Mouse (Mus musculus): Measurements from ENCODE around the gene Wwc1. TPM values are rescaled to one million over a fixed set of nuclear protein-coding genes. Genes with fewer than 3 reads are reported as not detected.

The Wwc1 gene
- polyA plus RNA-seq (2015; fragmentation: Nextera tagmentation; extraction: Ambion mirVana): 13.2 and 18.1 TPM in 2 replicates

DNA sequence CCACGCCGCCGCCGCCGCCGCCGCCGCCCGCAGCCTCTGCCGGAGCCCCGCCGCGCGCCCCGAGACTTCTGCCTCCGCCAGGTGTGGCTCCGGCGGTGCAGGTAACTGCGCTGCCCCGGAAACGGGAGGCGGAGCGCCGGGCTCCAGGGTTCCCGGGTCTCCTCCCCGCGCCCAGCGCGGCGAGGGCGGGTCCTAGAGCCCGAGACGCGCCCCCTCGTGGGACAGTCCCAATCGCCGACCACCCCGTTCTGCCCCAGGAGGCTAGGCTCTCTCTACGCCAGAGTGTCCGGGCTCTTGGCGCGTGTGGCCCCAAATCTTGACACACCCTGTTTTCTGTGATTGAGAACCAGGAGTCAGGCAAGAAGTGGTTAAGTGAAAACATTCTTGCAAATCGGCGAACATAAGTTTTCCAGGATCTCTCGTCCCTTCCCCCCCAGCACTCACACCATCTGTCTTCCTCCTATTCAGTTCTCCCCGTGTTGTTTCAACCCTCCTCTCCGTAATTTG is at the start of gene Wwc1:
Gene Wwc1, minus strand, starts transcription at position 117 of the 507 bp plus-strand sequence.
- Histone ChIP-seq H3K9me3 (no peaks in the 10 kb centered on the region), H3K36me3 (replicated peaks) (no peaks in the 10 kb centered on the region), H3K4me1 (peaks cover 28% of the 10 kb centered on the region), H3K4me2 (peak within 1 kb of the TSS; percentile 73), H3K27me3 (replicated peaks) (0 out of 2 replicates have a peak, but pooled peaks cover 3% of the 10 kb centered on the region), H3K27ac (peak within 1 kb of the TSS; percentile 46; the same call in 1 of the 2 replicates), H3K9ac (peak within 1 kb of the TSS; percentile 77), H3K4me3 (peak within 1 kb of the TSS; percentile 70)
- under 1% methylated on average over 47 of the region's 47 CpGs for WGBS
- peak; percentile 72 for ATAC-seq (replicated peaks)

DNA sequence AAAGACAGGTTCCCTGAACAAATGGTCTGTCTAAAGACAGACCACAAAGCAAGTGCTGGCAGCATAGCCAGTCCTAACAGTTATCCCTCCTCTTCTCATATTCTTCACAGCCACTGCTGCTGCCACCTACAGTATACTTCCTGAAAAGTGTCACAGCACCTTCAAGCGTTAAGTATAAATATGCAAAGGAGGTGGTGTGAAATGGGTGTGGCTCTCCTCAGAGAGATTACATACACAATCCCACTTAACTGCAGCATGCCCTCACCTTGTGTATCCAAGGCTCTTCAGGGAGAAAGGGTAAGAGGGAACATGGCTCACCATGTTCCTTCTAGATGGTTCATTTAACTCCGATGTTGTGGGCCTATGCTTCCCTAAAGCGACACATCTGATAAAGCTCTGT is 39.7 kb upstream of the Wwc1 start:
- 79% methylated on average over 3 of the region's 3 CpGs for WGBS

DNA sequence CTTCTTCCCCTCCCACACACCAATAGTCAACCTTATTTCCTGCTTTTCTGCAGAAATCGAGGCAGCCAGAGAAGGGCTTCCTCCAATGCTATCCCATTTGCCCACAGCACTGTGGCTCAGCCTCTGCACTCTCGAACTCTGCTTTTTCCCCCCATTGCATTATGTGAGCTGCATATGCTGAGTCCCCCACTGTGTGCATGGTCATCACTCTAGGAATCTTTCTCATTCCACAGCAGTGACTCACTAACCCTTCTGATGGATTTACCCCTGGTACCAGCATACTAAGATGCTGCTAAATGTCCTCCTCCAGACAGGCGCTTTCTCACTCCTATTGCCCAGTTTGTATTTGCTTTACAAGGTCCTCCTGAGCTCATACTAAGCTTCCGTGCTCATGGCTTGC is 32.9 kb upstream of the Wwc1 start:
- Histone ChIP-seq H3K4me3 (no peak overlapping the region), H3K4me2 (no peak overlapping the region), H3K36me3 (replicated peaks) (peaks cover 4% of the 10 kb centered on the region; the same call in 1 of the 2 replicates), H3K27ac (no peak overlapping the region), H3K9me3 (no peaks in the 10 kb centered on the region), H3K27me3 (replicated peaks) (no peaks in the 10 kb centered on the region), H3K4me1 (no peaks in the 10 kb centered on the region), H3K9ac (no peak overlapping the region)
- 80% methylated on average over 4 of the region's 4 CpGs for WGBS
- no peak for ATAC-seq (replicated peaks)

More for the DNA sequence above, 39.7 kb upstream of the Wwc1 start:
- Histone ChIP-seq H3K9ac (no peak overlapping the region), H3K4me2 (no peak overlapping the region), H3K36me3 (replicated peaks) (peaks cover 31% of the 10 kb centered on the region), H3K4me3 (no peak overlapping the region), H3K27me3 (replicated peaks) (no peaks in the 10 kb centered on the region), H3K9me3 (0 out of 2 replicates have a peak, but pooled peaks cover 3% of the 10 kb centered on the region), H3K27ac (no peak overlapping the region), H3K4me1 (no peaks in the 10 kb centered on the region)
- no peak for ATAC-seq (replicated peaks)

DNA sequence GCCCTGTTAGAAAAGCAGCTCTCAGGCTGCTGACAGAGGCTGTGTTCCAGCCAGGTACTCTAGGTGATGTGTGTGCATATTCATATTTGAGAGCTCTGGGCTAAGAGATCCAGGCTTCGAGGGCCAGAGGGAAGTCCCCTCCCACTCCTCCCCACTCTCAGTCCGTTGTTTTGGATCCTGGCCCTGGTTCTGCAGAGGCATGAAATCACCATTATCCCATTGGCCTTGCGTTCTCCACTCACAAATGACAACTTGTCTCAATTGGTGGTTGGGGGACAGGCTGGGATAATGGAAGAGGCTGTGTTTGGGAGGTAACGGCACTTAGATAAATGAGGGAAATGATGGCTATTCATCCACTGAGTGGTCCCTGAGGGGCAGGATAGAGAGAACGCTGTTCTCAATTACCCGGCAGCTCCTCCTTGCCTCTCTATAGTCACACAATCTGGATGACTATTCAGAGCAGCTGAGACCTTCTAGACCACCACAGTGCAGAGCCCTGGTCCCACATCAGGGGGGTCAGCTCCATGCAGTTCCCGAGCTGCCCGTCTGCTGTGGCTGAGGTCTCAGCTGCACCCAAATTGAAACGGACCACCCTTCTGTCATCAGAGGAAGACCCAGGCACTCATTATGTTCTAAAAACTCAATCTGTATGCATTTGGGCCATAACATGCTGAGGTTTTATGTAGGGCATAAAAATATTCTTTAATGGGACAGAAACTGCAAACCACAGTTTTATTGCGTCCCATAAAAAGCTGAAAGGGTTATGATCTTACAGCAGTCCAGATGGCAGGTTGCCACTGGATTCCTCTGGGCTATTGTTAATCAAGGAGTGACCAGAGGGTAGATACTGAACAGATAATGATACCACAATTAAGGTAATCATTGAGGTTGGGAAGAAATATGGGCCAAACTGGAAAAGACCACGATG is 29.2 kb upstream of the Wwc1 start:
- no peaks in the 10 kb centered on the region for H3K9me3 ChIP-seq
- H3K9ac ChIP-seq: no peak overlapping the region
- H3K4me2 ChIP-seq: no peak overlapping the region
- no peaks in the 10 kb centered on the region for H3K4me1 ChIP-seq
- 43% methylated on average over 11 of the region's 11 CpGs for WGBS
- H3K36me3 ChIP-seq (replicated peaks): peaks cover 10% of the 10 kb centered on the region; the same call in 1 of the 2 replicates
- peak; percentile 60 for ATAC-seq (replicated peaks)
- H3K27me3 ChIP-seq (replicated peaks): no peaks in the 10 kb centered on the region
- H3K4me3 ChIP-seq: no peak overlapping the region
- H3K27ac ChIP-seq: no peak overlapping the region

DNA sequence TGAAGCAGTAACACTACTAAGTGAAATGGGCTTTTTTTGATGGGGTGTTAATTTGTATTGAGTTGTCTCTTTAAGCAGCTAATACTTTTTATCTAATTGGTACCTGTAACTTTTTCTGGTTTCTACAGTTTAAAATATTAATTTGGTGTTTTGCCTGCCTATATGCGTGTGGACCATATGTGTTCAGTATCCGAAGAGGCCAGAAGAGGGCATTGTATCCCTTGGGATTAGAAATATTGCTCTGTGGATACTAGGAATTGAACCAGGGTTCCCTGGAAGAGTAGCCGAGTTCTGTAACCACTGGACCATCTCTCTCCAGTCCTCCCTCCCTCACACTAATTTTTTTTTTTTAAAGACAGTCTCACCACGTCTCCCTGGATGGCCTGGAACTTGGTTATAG is 22.6 kb upstream of the Wwc1 start:
- Histone ChIP-seq H3K27ac (no peak overlapping the region), H3K9ac (no peak overlapping the region), H3K36me3 (replicated peaks) (peaks cover 4% of the 10 kb centered on the region; the same call in 1 of the 2 replicates), H3K4me2 (no peak overlapping the region), H3K9me3 (no peaks in the 10 kb centered on the region), H3K4me3 (no peak overlapping the region), H3K27me3 (replicated peaks) (no peaks in the 10 kb centered on the region; the same call in 1 of the 2 replicates), H3K4me1 (peaks cover 27% of the 10 kb centered on the region)
- ATAC-seq (replicated peaks): no peak
- WGBS: 54% methylated on average over 4 of the region's 4 CpGs

DNA sequence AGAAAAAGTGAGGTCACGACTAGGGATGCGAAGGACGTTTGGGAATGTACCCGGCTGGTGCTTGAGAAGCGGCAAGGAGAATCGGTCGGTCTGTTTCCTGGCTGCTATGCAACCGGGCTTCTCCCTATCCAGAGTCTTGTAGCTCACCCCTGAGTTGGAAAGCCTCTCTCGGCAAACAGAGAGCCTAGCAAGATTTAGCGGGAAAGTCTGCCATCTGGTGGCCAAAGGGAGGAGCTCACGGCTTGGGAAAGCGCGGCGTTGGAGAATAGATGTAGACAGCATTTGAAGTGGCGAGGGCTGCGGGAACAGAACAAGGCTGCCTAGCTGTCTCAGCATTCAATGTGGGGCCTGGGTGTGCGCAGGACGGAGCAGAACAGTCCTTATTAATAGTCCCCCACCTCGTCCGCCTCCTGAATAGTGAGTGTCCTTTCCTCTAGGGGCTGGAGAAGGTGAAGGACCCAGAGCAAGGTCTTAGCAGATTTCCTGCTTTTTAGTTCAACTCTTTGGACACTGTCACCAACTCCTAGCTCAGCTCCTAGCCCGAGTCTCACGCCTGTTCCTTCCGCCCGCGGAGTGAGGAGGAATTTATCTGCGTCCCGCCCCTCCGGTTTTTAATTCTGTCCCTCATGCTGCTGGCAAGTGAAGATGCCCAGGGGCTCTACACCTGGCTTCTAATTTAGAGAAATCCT is 21.1 kb upstream of the Wwc1 start:
- H3K4me3 ChIP-seq: peak overlapping the region; percentile 19; the same call in 1 of the 2 replicates
- peak overlapping the region; percentile 48; the same call in 1 of the 2 replicates for H3K27ac ChIP-seq
- H3K9ac ChIP-seq: 0 out of 2 replicates have a peak overlapping the region, but pooled peaks have one; percentile 2
- H3K9me3 ChIP-seq: no peaks in the 10 kb centered on the region
- peak; percentile 89 for ATAC-seq (replicated peaks)
- H3K36me3 ChIP-seq (replicated peaks): no peaks in the 10 kb centered on the region; the same call in 1 of the 2 replicates
- H3K4me1 ChIP-seq: peaks cover 27% of the 10 kb centered on the region
- peak overlapping the region; percentile 46 for H3K4me2 ChIP-seq
- H3K27me3 ChIP-seq (replicated peaks): no peaks in the 10 kb centered on the region; the same call in 1 of the 2 replicates
- 6% methylated on average over 28 of the region's 28 CpGs for WGBS

DNA sequence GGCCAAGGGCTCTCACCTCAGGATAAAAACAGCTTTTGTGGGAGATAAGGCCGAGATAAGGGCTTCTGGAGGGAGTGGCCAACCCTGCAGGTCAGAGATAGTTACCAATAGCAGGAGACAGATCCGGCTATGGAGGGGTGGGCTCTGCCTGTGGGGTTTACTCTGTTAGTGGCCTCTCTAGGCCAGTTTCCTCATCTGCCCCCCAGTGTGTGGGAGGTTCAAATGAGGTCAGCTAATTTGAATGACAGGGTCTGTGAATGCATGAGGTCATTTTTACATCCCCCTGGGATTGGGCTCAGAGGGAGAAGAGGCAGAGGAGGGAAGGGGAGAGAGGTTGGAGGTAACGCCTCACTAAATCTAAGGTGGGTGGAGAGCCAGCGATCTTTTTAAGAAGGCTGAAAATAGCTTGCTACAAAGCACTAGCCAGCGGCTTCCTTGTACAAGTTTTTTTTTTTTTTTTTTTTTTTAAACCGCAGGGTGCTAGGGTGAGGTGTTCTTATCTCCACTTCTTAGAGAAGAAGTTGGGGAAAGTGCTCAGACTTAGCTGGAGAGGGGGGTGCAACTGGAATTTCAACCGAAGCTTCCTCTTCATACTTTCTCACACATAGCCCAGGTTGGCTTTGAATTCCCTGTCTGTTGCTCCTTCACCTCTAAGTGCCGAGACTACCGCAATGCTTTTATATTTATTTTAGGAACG is 20.4 kb upstream of the Wwc1 start:
- Histone ChIP-seq H3K9me3 (no peaks in the 10 kb centered on the region), H3K4me1 (peaks cover 27% of the 10 kb centered on the region), H3K36me3 (replicated peaks) (no peaks in the 10 kb centered on the region), H3K4me2 (peak overlapping the region; percentile 46), H3K27ac (peak overlapping the region; percentile 26; the same call in 1 of the 2 replicates), H3K4me3 (peak overlapping the region; percentile 19; the same call in 1 of the 2 replicates), H3K27me3 (replicated peaks) (no peaks in the 10 kb centered on the region; the same call in 1 of the 2 replicates), H3K9ac (no peak overlapping the region)
- ATAC-seq (replicated peaks): peak; percentile 6; the same call in 1 of the 2 replicates
- 4% methylated on average over 10 of the region's 10 CpGs for WGBS

DNA sequence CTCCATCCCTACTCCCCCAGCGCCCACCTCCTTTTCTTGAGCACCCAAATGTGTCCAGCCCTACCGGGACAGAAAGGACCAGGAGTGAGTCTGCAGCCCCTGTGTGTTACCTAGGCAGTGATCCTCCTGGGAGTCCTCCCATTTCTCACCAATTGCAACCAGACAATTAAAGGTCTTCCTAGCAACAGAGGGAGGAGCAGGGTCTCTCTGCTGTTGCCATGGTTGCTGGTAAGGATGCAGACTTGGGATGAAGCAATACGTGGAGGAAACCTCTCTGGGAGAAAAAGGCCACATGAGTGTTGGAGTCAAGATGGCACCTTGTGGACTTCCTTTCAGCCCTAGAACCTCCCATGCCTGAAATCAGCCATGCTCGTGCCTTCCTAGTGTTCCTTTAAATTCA is 19.7 kb upstream of the Wwc1 start:
- Histone ChIP-seq H3K4me3 (no peak overlapping the region), H3K4me2 (no peak overlapping the region), H3K36me3 (replicated peaks) (no peaks in the 10 kb centered on the region), H3K4me1 (peaks cover 27% of the 10 kb centered on the region), H3K27me3 (replicated peaks) (no peaks in the 10 kb centered on the region; the same call in 1 of the 2 replicates), H3K9me3 (no peaks in the 10 kb centered on the region), H3K9ac (no peak overlapping the region), H3K27ac (peak overlapping the region; percentile 39)
- WGBS: 11% methylated on average over 4 of the region's 4 CpGs
- ATAC-seq (replicated peaks): peak; percentile 40; the same call in 1 of the 2 replicates

DNA sequence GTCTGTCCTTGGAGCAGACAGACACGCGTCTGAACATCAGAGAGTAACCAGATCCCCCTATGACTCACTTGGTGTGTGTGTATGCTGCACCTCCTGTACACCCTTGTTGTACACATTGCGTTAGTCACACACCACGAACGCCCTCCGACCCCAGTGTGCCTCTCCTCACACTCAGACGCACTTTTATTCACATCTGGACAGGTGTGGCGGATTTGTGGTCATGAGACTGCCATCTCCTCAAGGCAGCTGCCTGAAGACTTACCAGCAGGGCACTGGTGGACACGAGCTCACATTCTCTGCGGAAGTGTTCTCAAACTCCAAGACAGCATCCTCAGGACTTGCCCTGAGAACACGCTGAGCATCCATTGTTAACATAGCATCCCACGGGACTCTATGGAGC is 17.7 kb upstream of the Wwc1 start:
- H3K36me3 ChIP-seq (replicated peaks): no peaks in the 10 kb centered on the region
- no peak overlapping the region for H3K4me3 ChIP-seq
- H3K27ac ChIP-seq: no peak overlapping the region
- H3K9me3 ChIP-seq: no peaks in the 10 kb centered on the region
- WGBS: 84% methylated on average over 12 of the region's 12 CpGs
- H3K9ac ChIP-seq: no peak overlapping the region
- peaks cover 27% of the 10 kb centered on the region for H3K4me1 ChIP-seq
- no peak for ATAC-seq (replicated peaks)
- H3K27me3 ChIP-seq (replicated peaks): no peaks in the 10 kb centered on the region
- H3K4me2 ChIP-seq: no peak overlapping the region

DNA sequence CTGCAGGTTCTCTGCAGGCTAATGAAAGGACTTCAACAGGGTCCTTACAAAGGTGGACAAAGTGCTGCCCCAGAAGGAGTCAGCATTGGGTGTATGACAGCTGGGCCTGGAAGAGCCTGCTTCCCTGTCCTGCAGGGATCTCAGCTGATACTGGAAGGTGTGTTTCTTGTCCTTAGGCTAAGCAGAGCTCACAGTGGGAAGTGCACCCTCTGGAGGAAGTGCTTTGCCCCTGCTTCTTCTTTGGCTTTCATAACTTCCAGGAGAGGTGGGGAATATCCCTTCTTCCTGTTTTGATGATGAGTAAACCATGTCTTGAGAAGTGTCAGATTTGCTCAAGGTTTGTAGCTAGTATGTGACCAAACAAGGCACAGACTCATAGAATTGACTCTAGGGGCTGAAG is 15.0 kb upstream of the Wwc1 start:
- no peaks in the 10 kb centered on the region for H3K27me3 ChIP-seq (replicated peaks)
- H3K36me3 ChIP-seq (replicated peaks): no peaks in the 10 kb centered on the region
- no peak overlapping the region for H3K4me3 ChIP-seq
- H3K27ac ChIP-seq: no peak overlapping the region
- H3K4me1 ChIP-seq: peaks cover 10% of the 10 kb centered on the region
- no peak for ATAC-seq (replicated peaks)
- H3K9me3 ChIP-seq: no peaks in the 10 kb centered on the region
- no peak overlapping the region for H3K9ac ChIP-seq
- no peak overlapping the region for H3K4me2 ChIP-seq

DNA sequence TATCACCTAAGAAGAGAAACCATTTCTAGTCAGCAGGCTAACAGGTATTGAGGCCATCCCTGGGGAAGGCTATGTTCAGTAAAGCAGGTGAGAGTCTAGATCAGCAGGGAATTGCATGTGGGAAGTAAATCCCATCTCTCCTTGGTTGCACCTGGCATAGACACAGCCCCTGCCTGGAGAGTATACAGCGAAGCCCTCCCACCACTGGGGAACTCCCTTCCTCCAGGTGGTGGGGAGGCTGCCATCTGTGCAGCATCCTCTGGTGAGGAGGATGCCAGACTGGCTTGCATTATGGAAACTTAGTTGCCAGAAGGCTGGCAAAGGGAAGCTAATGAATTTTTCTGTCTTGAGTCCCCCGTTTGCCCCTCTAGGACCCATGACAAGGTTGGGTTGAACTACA is 11.5 kb upstream of the Wwc1 start:
- WGBS: 94% methylated on average over 2 of the region's 2 CpGs
- no peak for ATAC-seq (replicated peaks)
- Histone ChIP-seq H3K27ac (no peak overlapping the region), H3K27me3 (replicated peaks) (no peaks in the 10 kb centered on the region), H3K4me3 (no peak overlapping the region), H3K36me3 (replicated peaks) (no peaks in the 10 kb centered on the region), H3K9me3 (no peaks in the 10 kb centered on the region), H3K9ac (no peak overlapping the region), H3K4me2 (no peak overlapping the region), H3K4me1 (no peaks in the 10 kb centered on the region)

Measured in midbrain, embryonic 15.5 days (tissue).